Mouse (Mus musculus) embryo, embryonic 10 days (tissue): ENCODE data around the gene Maml3.

Source experiments
- DNase-seq: peaks from one replicate; pipeline ENCODE4 v3.0.0-alpha.2; 2015; ENCODE audit warnings: low spot score

The Maml3 gene

GRCm38 (mm10) chr3:51703478-51703877 lies 401.4 kb downstream of the Maml3 start:
- no peak for DNase-seq

GRCm38 (mm10) chr3:51702701-51703286 lies 402.1 kb downstream of the Maml3 start:
- DNase-seq = no peak

GRCm38 (mm10) chr3:51701950-51702349 lies 402.9 kb downstream of the Maml3 start:
- peak; percentile 61 for DNase-seq

GRCm38 (mm10) chr3:51701281-51701751 lies 403.6 kb downstream of the Maml3 start:
- peak; percentile 97 for DNase-seq

GRCm38 (mm10) chr3:51700731-51701280 lies 404.1 kb downstream of the Maml3 start:
- DNase-seq = no peak

- no peak for DNase-seq
Measured at GRCm38 (mm10) chr3:51700123-51700522, 404.8 kb downstream of the Maml3 start.

- no peak for DNase-seq
Measured at GRCm38 (mm10) chr3:51697931-51698330, 406.9 kb downstream of the Maml3 start.

GRCm38 (mm10) chr3:51695713-51696112 lies 409.2 kb downstream of the Maml3 start:
- no peak for DNase-seq

- no peak for DNase-seq
Measured at GRCm38 (mm10) chr3:51694576-51694975, 410.3 kb downstream of the Maml3 start.

- DNase-seq = no peak
Measured at GRCm38 (mm10) chr3:51693196-51693595, 411.7 kb downstream of the Maml3 start.

- DNase-seq = no peak
Measured at GRCm38 (mm10) chr3:51688725-51689124, 416.2 kb downstream of the Maml3 start.

GRCm38 (mm10) chr3:51686791-51687190 lies 418.1 kb downstream of the Maml3 start:
- DNase-seq = no peak

- no peak for DNase-seq
Measured at GRCm38 (mm10) chr3:51686316-51686715, 418.6 kb downstream of the Maml3 start.

GRCm38 (mm10) chr3:51685539-51685938 lies 419.3 kb downstream of the Maml3 start:
- DNase-seq = no peak

GRCm38 (mm10) chr3:51674963-51675362 lies 429.9 kb downstream of the Maml3 start:
- DNase-seq = no peak

- DNase-seq = peak; percentile 61
Measured at GRCm38 (mm10) chr3:51673408-51674086, 431.3 kb downstream of the Maml3 start.

GRCm38 (mm10) chr3:51672631-51673030 lies 432.2 kb downstream of the Maml3 start:
- DNase-seq = no peak

GRCm38 (mm10) chr3:51671071-51671469 lies 433.8 kb downstream of the Maml3 start:
- no peak for DNase-seq

GRCm38 (mm10) chr3:51670414-51671070 lies 434.3 kb downstream of the Maml3 start:
- DNase-seq = no peak

GRCm38 (mm10) chr3:51668607-51669006 lies 436.3 kb downstream of the Maml3 start:
- DNase-seq = peak; percentile 35

GRCm38 (mm10) chr3:51662557-51662956 lies 442.3 kb downstream of the Maml3 start:
- DNase-seq = no peak

- no peak for DNase-seq
Measured at GRCm38 (mm10) chr3:51661880-51662550, 442.9 kb downstream of the Maml3 start.
